Mouse (Mus musculus) 3134 (cell line): ENCODE data around the gene Slc25a33.
"Not testable (repeated sequence)": the region's sequence is repeated elsewhere in the genome, so short reads cannot be mapped to it uniquely, and the experiment has no call there.

ENCODE experiments used
- DNase-seq: peaks from one replicate; pipeline ENCODE4 v3.0.0-alpha.2; 2011; ENCODE audit warnings: low spot score; ENCODE audit not compliant: insufficient read length; ENCODE audit errors: extremely low read depth

The Slc25a33 gene

DNA sequence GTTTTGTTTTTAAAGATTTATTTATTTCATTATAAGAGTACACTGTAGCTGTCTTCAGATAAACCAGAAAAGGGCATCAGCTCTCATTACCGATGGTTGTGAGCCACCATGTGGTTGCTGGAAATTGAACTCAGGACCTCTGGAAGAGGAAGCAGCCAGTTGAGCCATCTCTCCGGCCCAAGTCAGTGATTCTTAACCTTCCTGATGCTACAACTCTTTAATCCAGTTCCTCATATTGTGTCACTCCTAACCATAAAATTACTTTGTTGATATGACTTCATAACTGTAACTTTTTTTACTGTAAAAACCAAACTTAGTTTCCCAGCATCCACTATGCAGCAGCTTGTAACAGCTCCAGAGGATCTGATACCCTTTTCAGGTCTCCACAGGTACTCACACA is 10.7 kb downstream of the Slc25a33 start:
- no peak for DNase-seq

DNA sequence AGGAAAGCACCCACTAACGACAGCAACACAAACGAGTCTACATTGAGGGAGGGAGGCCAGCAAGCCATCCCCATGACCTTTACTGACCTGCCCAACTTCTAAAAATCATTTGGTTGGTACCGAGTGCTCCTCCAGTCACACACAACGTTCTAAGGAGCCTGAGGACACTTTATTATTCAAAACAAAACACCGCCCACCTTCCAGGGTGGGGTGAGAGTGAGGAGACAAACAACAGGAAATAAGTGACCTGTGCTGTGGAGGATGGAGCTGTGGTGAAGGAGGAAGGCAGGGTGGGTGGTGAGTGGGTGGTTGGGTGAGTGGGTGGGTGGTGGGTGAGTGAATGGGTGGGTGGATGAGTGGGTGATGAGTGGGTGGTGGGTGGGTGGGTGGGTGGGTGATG is 14.6 kb downstream of the Slc25a33 start:
- DNase-seq = no peak

DNA sequence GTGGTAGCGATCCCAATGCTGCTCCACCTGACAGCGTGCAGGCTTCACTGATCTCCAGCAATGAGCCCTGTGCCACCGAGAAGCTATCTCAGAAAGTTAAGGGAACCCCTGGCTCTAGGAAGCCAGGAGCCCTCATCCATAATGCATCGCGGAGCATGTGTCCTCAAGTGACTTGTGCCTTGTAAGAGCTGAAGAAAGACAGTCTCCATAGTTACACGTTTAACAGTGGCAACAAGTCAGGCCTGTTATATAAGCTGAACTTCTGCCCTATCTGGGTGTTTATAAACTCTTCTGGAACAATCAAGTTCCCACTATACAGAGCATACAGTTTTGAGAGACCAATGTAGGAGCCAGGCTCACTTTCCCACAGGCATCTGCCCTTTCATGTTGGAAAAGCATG is 15.7 kb downstream of the Slc25a33 start:
- no peak for DNase-seq

DNA sequence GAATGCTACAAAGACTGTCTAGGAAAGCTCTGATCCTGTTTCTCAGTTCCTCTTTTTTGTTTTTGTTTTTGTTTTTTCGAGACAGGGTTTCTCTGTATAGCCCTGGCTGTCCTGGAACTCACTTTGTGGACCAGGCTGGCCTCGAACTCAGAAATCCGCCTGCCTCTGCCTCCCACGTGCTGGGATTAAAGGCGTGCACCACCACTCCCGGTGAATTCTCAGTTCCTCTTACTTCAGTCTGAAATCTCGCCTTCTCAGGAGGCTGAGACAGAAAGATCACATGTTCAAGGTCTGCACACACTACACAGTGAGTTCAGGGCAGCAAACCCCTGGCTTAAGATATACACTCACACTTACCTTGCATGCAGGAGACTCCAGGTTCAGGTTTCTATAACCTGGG is 17.5 kb downstream of the Slc25a33 start:
- DNase-seq = not testable (repeated sequence)

DNA sequence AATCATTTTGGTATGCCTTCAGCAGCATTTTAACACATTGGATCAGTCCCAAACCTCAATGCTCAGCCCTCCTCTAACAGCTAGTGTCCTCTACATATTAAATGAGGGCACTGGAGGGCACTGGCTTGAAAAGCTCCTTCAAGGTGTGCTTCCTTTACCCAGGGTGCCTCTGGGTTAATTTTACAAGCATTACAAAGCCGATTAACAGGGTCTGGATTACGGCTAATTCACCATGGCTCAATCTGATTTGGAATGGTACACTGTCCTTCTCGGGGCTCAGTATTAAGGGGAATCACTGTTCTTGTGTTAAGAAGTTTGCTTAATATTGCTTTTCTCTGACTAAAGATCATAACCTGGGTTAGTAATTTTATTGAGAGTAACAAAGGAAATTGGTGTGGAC is 21.2 kb downstream of the Slc25a33 start:
- DNase-seq = no peak

DNA sequence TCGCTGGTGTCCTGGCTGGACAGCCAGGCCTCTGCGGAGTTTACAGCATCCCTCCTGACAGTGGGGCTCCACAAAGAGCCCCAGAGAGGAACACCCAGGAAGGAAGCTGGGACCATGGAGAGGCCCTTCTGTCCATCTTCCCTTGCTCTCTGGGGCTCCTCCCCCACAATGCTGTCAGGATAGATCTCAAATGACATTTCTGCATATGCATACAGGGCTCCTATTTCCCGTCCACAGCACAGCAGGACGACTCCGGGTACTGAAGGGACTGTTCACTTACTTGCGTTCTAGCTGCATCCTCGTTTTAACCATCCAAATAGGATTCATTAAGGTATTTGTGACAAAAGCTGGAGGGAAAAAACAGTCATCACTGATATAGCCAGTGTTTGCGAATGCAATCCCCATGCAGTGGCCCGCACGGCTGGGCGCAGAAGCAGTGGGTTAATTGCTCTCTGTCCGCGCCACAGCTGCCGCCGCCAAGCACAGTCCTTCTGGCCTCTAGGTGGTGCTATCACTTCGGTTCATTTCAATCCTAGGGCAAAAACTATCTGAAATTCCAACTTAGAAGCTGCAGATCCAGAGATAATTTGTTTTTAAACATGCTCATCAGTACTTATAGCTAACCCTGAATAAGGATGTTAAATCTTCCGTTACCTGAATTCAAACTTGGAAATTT is 21.8 kb downstream of the Slc25a33 start:
- DNase-seq = no peak

DNA sequence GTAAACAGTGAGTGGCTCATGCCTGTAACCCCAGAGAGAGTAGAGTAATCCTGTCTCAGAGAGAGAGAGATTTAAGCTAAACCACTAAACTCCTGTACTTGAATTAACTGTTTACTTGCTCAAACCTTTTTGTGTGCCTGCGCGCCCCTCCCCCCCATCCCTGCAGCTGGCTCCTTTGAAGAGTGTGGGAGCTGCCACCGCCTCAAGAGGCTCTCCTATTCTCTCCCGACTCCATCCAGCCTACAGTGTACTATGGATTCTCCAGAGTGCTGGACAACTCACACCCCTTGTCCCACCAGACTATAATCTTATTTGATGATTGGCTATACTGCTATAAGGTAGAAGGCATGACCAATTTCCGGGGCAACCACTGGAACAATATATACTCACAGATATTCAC is 23.4 kb downstream of the Slc25a33 start:
- DNase-seq = no peak

DNA sequence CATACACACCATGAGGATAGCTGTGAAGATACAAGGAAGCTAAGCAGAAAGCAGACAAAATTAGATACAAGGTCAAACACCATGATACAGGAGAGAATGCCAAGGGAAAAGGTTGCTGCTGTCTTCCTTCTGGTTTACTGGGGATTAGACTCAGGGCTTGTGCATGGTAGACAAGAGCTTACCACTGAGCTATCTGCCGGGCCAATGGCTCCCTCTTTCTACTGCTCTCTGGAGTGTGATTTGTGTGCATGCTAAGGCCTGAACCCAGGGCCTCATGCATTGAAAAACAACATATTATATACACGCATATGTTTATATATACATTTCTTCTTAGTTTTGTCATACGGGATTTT is 24.4 kb downstream of the Slc25a33 start:
- not testable (repeated sequence) for DNase-seq

DNA sequence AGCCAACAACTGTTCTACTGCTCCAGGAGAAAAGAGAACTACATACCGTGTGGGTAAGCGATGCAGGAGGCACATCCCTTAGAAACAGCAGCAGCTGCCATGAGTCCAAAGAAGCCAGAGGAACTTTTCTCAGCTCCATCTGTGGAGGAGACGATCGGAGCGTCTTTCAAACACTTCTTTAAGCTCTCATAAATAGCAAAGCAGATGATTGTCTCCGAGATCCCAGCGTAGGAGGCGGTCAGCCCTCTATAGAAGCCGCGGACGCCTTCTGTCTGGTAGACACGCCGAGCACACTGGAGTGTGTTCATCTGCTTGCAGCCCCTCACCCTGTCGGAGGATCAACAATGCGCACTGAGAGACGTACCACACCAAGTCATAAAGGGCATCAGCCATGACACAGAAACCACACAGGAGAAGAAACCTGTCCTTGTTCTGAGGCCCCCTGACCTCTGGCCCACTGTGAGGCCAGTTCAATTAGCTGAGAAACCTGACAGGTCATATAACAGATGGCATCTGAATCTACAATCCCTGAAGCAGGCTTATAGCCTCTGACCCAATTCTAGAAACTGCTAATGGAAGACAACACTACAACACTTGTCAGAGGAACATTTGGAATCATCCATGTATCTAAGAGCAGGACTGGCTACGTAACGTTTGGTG is 24.9 kb downstream of the Slc25a33 start:
- DNase-seq = no peak

DNA sequence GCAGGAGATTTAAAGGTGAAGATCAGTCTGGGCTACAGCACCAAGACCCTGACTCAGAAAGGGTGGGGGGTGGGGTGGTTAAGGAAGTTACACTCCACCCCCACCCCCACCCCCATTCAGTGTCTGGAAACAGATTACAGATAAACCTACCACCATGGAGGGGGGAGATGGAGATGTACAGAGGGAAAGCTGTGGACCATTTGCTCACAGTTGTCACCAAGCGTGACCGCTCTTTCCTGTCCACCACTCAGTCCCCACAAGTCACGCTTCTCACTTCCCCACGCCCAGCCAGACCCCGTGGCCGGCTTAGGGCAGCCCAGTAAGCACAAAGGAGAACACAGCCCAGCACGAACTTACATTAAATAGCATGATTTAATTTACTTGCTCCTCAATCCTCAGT is 30.0 kb downstream of the Slc25a33 start:
- no peak for DNase-seq

DNA sequence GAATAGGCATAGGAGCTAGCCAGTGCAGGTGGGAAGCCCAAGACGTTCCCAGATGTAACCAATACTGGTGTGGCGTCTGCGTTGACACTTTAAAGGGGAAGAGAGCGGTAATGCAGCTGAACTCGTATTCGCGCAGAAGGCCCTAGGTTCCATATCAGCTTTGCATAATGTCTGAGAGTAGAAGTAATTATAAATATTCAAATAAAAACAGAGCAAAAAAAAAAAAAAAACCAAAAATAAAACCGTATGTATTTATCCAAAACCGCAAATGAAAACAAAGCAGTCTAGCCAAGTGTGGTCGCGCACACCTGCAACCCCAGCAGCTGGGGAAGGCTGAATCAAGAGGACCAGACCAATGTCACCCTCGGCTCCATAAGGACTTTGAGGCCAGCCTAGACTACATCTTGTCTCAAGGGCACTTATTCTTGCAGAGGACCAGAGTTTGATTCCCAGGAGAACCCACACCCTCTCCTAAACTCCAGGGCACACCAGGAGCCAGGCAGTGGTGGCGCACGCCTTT is 32.0 kb downstream of the Slc25a33 start:
- no peak for DNase-seq

DNA sequence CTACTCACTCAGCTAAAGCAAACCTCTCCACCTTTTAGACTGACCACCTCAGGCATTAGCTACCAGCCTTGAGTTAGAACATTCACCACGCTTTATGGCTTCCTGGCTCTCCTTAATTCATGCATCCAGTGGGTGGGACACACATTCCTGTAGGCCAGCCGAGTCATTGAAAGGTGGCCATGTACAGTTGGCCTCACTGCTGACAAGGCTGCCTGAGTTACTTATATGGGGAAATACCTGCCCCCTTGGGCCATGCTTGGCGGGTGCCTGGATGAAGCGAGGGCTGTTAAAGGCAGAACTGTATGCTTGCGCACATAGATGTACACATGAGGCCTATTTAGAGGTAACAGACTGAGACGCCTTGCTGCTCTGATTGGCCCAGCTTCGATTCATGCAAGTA is 33.8 kb downstream of the Slc25a33 start:
- DNase-seq = no peak

DNA sequence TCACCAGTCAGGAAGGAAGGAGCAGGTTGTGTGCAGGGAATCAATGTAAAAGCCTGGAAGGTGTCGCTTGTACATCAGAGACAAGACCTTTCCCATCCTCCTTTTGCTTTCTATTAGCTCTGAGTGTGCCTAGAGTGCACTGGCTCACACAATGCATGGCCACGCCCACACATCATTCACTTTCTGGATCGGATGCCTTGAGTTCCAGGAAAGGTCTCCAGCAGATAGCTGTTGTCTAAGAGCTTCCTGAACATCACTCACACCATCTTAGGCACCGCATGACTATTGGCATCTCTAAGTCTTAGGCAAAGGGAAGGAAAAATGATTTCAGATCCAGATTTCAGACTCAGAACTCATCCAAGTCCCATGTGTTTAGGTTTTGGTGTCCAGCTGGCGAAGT is 34.6 kb downstream of the Slc25a33 start:
- DNase-seq = no peak

DNA sequence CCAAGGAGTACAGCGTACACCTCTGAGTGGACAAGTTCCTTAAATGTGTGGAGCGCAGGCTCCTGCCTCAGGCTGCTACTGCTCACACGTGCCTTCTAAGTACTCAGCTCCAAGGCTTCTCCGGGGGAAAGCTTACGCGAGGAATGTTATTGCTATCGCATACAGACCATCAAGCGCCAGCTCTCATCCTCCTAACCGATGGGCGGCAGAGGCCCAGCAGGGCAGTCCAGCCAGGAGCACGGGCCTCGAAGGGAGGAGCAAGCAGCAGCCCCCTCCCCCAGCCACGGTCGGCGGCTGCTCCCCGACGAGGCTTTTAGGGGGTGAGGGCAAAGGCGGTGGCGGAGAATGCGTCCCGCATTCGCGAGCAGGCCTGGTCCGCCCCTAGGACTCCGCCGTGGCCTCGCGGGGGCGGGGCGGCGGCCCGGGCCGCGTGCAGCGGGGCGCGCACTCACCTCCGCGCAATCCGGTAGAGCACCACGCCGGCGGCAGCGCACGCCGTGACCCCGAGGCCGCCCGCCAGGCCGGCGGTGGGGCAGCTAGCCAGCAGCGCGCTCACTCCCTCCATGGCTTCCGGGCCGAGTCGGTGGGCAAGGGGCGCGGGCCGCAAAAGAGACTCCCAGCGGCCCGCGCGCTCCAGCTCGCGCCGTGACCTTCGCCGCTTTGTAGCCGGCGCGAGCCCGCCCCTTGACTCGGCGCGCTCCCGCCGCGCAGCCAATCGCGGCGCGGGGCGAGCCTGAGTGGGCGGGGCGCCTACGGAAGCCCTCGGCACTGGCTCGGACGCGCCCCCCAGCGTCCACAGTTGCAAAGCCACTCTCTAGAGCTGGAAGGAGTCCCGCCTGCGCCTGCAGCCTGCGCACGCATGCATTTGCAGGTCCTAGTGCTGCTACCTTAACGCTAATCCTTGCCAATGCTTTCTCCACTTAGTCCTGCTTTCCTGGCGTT is 36.4 kb downstream of the Slc25a33 start, which contains the start of gene Tmem201:
Tmem201 (minus strand) TSS at position 662 of the 942 bp plus-strand sequence.
- peak; percentile 87 for DNase-seq

DNA sequence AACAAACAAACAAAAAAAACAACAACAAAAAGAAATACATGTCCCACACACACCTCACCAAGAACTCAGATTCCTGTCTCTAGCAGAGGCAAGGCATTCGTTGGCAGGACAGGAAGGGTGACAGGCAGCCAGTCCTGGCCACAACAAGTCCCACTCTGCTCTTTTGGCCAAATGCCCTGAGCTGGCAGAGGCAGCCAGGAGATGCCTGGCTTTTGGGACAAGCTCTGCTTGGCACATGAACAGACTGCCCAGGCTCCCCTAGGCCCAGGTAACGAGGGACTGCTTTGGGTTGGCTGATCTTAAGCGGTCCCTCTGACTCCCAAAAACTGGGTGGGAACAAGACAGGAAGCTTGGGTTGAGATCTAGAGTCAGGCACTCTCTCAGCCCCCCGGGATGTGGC is 37.5 kb downstream of the Slc25a33 start:
- DNase-seq = peak; percentile 52

DNA sequence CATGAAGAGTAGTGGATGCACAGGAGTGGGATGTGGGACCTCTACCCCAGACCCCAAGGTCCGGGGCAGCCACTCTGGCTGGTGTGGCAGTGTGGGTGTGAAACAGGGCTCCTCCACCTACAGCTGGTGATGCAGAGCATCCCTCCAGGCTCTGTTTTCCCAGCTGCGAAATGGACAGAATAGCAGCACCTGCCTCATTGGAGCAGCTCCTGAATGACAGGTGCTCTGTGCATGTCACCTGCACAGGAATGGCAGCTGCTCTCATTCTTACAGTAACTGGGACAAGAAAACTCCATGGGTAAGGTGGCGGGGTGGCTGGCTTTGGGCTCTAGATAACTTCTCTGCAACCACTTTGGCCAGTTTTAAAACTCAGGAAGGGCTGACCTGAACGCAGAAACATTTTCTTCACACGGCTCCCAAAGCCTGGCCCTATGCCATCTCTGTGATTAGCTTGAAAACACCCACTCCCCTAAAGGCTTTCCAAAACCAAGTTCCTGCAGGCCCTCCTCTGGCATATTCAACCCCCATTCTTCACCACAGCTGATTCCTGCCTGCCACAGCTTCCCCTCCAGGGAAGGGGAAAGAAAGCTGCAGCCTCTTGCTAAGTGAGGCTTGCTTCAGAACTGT is 38.3 kb downstream of the Slc25a33 start:
- no peak for DNase-seq

DNA sequence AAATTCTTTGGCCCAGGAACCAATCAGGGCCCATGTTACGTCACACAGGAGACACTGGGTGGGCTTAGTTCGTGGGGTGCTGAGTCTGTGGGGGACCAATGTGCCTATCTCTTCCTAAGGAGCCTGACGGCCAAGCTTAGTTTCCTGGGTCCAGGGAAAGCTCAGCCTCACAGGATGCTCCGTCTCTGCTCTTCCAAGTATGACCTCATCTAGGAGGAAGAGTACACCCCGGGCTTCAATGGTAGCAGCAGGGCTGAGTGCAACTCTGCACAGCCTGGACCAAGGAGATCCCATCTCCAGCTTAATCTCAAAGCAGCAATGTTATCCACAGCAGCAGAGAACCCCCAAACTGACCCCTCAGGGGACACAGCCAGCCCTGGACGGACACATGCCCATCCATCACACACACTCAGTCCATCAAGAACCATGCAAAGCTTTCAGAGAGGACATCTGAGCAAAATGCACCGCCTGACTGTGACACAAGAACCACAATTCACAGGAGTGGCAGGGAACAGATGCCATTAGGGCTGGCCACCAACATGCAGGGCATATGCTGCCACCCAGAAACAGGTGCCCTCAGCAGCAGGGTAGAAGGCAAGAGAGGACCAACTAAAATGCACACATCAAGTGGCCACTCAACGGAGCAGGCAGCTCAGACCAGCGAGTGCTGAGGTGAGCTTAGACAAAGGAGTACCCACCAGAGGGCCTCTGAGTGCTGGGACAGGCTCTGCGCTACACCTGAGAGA is 39.2 kb downstream of the Slc25a33 start:
- no peak for DNase-seq

DNA sequence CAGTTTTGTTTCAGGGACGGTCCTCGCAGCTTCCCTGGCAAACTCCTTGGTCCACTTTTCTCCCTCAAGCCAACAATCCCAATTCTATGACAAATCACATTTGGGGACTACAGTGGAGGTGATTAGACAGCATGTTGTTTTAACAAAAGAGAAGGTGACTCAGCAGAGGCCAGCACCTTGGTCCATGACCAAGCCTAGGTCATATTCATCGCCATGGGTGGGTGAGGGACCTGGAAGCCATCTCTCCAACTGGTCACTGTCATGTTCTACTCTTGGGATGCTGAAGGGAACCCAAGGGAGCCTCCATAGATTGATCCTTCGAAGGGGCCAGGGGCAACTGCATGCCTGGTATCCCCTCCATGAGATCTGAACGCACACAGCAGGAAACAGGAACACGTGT is 39.8 kb downstream of the Slc25a33 start:
- DNase-seq = no peak

DNA sequence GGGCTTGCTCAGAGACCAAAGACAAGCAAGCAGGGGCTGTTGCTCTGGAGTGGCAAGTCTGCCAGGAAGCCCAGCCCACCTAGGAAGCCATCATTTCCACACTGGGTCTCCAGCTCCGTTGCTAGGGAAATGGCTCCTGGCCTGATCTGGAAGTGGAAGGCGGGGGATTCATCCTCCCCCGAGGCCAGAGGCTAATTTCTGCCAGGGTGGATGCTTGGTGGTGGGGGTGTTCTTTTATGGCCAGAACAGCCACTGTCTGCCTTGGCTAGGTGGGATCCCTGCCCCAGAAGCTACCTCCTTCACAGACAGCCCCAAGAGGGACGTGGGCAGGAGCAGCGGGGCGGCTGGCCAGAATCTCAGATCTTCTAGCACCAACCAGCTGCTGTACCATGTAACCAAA is 40.3 kb downstream of the Slc25a33 start:
- no peak for DNase-seq

DNA sequence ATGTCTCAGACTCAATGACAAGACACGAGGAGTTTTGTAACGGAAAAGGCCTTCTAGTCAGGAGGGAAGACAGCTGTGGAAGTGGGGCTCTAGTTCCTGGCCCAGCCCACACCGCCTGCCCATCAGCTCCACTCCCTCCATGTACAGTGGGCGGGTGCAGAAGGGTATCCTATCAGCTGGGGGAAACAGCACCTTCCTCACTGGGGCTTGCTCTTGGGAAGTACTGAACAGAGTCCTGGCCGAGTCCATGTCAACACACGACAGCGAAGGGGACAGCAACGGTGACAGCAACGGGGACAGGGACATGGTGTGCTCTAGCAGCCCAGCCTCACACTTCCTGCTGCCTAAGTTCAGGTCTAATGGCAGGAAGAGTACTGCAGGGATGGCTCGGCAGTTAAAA is 41.3 kb downstream of the Slc25a33 start:
- no peak for DNase-seq
